Mouse (Mus musculus): ENCODE measurements at regions not wholly inside any gene's neighbourhood (a gene's known extent, or its start where the extent isn't known, plus 50 kb on each side); places are given as distances from the start of the nearest gene placed in this dataset.

DNA sequence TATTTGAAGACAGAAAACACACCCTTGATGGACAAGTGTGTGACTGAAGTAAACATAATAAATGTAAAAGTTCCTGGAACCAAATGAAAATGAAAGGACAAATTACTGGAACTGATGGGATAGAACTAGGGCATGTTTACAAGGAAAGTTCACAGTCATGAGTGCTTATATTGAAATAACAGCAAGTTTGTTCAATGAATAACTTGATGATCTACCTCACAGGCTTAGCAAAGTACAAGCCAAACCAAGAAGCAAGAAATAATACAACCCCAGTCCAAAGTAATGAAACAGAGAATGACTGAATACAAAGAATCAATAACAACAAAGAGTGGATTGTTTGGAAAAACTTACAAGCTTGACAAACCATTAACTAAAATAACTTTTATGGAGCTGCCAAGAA, 56.2 kb downstream of the Gm379 start:
- DNase-seq (ENCODE audit: low spot score), result no peak

DNA sequence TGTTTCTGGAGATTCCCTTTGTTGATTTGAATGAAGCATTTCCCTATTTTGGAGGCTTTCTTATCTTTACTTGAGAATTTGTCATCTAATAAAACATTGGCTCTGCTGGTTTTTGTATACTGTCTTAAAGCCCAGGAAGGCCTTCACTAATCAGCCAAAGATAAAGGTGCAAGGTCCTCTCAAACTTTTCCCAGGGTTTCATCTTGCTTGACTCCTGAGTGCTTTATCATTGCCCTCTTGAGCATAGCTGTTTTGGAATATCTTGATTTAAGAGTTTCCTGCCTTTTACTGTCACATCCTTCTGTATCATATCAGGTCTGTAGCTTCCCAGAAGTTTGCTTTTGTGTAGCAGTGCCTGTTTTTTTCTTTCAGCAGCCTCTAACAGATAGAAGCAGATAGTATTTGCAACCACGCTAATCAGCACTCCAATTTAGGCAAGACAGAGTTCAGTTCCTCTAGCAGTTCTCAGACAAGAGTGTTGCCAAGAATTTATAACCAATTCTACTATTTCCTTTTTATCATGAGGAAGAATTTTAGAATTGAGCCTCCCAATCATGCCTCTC, 64.7 kb downstream of the Gm379 start:
- DNase-seq (ENCODE audit: low spot score), result no peak

- DNase-seq (ENCODE audit: low spot score), result no peak
These were observed 102.7 kb downstream of the Gm379 start for GRCm38 (mm10) chrX:108561977-108562376.

DNA sequence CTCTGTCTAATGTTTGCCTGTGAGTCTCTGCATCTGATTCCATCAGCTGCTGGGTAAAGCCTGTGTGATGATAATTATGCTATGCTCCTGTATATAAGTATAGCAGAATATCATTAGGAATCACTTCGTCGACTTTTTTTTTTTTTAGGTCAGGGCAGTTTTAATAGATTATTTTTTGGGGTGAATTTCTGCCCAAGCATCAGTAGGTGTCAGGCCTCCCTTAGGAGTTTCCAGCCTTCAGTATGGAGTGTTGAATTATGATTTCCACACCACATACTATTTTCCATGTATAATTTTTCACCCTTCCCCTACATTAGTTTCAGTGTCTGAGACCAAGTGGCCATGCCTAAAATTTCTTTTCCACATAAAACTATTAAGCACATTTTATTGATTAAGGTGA, 121.5 kb downstream of the Gm379 start:
- DNase-seq (ENCODE audit: low spot score), result no peak

DNA sequence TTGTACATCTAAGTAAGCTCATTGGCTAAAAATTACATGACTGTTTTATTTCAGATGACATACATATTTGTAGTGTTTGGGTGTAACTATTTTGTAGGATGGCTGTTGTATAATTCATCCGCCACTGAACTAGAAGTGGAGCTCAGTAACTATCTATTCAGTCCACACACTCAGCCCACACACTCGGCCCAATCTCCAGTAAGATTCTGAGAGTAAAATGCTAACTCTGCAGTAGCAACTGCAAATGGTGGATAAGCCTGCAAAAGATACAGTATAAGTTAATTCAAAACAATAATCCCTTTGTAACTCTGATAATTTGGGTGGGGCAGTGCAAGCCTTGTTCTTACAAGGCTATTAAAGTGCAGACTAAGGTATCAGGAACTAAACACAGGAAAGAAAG, 123.3 kb downstream of the Gm379 start:
- no peak for DNase-seq (ENCODE audit: low spot score)

DNA sequence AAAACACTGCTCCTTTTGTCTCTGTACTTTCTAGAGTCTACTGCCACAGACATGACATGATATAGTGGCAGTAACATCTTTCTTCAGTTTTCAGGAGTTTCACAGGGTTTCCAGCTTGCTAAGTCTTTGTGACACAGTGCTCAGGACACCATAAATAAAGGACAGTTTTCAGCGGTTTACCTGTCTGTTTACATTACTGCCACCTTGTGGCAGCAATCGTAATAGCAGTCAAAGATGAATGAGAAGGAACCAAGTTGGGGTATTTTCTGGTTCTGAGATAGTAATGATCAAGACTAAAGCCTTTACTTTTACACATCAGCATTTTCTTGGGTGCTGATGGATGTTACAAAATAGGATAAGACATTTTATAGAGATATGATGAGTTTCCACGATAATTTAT, 127.7 kb downstream of the Gm379 start:
- peak; percentile 18 for DNase-seq (ENCODE audit: low spot score)

Data from c-Kit-positive CD71-positive TER-119-positive erythroid progenitor cells, embryonic 14.5 days (primary cell).